Mouse (Mus musculus) stomach, postnatal 0 days (tissue): ENCODE measurements at regions not wholly inside any gene's neighbourhood (a gene's known extent, or its start where the extent isn't known, plus 50 kb on each side); places are given as distances from the start of the nearest gene placed in this dataset.

Source experiments
- CTCF ChIP-seq: IDR thresholded peaks from 2 replicates; pipeline ENCODE4 v1.5.1; 2016; ENCODE audit warnings: antibody characterized with exemption, low read depth, mild to moderate bottlenecking, moderate library complexity
- EP300 ChIP-seq: optimal IDR thresholded peaks from 2 replicates; pipeline ENCODE3; 2016; ENCODE audit warnings: antibody characterized with exemption

- TF ChIP-seq CTCF, result no peak
- no peak for TF ChIP-seq EP300
These were observed 123.6 kb downstream of the Tnfrsf21 start for GRCm38 (mm10) chr17:43139916-43140315.
